ENCODE assay signal across 9 mouse cellular contexts in the genomic region with DNA sequence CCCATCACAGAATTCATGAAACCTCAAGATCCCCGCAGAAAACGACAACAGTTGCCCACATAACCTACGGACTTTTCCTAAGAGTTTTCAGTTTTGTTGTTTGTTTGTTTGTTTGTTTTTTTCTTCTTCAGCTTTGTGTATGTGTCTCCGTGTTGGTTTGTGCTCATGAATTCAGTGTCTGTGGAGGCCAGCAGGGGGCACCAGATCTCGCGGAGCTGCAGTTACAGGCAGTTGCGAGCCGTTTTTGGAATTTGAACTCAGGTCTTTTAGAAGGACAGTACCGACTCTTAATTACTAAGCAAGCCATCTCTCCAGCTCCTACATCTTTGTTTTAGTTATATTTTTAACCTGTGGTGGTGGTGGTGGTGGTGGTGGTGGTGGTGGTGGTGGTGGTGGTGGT. TPM values are rescaled to one million over a fixed set of nuclear protein-coding genes. Genes with fewer than 3 reads are reported as not detected.
A peak's percentile ranks its signal among the peaks of the same experiment; 100 is the strongest.
DNase-seq lines count a peak whose midpoint lies in the region; ATAC-seq and TF ChIP-seq lines count a peak whose summit lies in the region.
"Had no signal": no experiment of that assay in that cellular context is flagged by ENCODE, and none has a peak within 500 bp of the region (broad histone marks: within the 10 kb centered on the region; RNA-seq: fewer than 3 reads in every experiment).

No protein-coding gene starts in this region.

- no peak overlapping the region for H3K9ac ChIP-seq in intestine, postnatal 0 days (ENCODE audit: low read depth, low read length)
- no peak overlapping the region for H3K9ac ChIP-seq in intestine, embryonic 15.5 days

- peak; percentile 57 for DNase-seq in CD4-positive, CD25-positive, alpha-beta regulatory T cell, adult 2 months (ENCODE audit: low read depth, low spot score)
- DNase-seq in right cerebral cortex, postnatal 14 days: peak; percentile 52
- DNase-seq in right cerebral cortex, adult 18-20 months: no peak

- no peaks in the 10 kb centered on the region for H3K9me3 ChIP-seq in intestine, postnatal 0 days (ENCODE audit: control insufficient read depth)
- H3K9me3 ChIP-seq in intestine, embryonic 15.5 days: no peaks in the 10 kb centered on the region
- H3K9me3 ChIP-seq: embryonic facial prominence, embryonic 10.5 days had no signal

- no peak for TF ChIP-seq POLR2A in myocyte (IDR thresholded peaks at IDR 0.05; ENCODE audit: insufficient read length, low read depth)

- H3K4me1 ChIP-seq in intestine, postnatal 0 days (replicated peaks; ENCODE audit: control insufficient read depth, insufficient read depth, low read length): 0 out of 2 replicates have a peak, but pooled peaks cover 3% of the 10 kb centered on the region
- peaks cover 31% of the 10 kb centered on the region for H3K4me1 ChIP-seq in intestine, embryonic 15.5 days (replicated peaks)

- 57% methylated on average over 9 of the region's 9 CpGs for WGBS in intestine, postnatal 0 days
- WGBS in intestine, embryonic 15.5 days: 64% methylated on average over 9 of the region's 9 CpGs

- no peak overlapping the region for H3K4me3 ChIP-seq in intestine, postnatal 0 days (ENCODE audit: low read depth, low read length)
- no peak overlapping the region for H3K4me3 ChIP-seq in intestine, embryonic 15.5 days (replicated peaks)
- no peak overlapping the region for H3K4me3 ChIP-seq in myocyte
- H3K4me3 ChIP-seq: embryonic facial prominence, embryonic 10.5 days had no signal

- H3K27me3 ChIP-seq in intestine, postnatal 0 days (replicated peaks; ENCODE audit: control insufficient read depth, insufficient read depth, low read length): no peaks in the 10 kb centered on the region
- no peaks in the 10 kb centered on the region for H3K27me3 ChIP-seq in intestine, embryonic 15.5 days (replicated peaks)
- H3K27me3 ChIP-seq in myocyte (ENCODE audit: control insufficient read depth, insufficient read depth, insufficient read length): no peaks in the 10 kb centered on the region

- ATAC-seq in CD4-positive, CD25-positive, alpha-beta regulatory T cell, adult 4 months: no peak
- no peak for ATAC-seq in intestine, postnatal 0 days
- ATAC-seq in intestine, embryonic 15.5 days: no peak
- no peak for ATAC-seq in frontal cortex, adult (ENCODE audit: low TSS enrichment)

- peak; percentile 66 for TF ChIP-seq CTCF in intestine, postnatal 0 days (IDR thresholded peaks at IDR 0.05; ENCODE audit: low read depth)

- no peak overlapping the region for H3K4me2 ChIP-seq in intestine, postnatal 0 days (replicated peaks; ENCODE audit: low read depth)
- no peak overlapping the region for H3K4me2 ChIP-seq in intestine, embryonic 15.5 days (replicated peaks)
- H3K4me2 ChIP-seq in myocyte (ENCODE audit: low read depth): peak overlapping the region; percentile 7

- no peak overlapping the region for H3K27ac ChIP-seq in intestine, postnatal 0 days (ENCODE audit: low read depth, low read length)
- no peak overlapping the region for H3K27ac ChIP-seq in intestine, embryonic 15.5 days
- H3K27ac ChIP-seq: embryonic facial prominence, embryonic 10.5 days had no signal

- H3K36me3 ChIP-seq in intestine, postnatal 0 days (ENCODE audit: control insufficient read depth, insufficient read depth): no peaks in the 10 kb centered on the region
- H3K36me3 ChIP-seq in intestine, embryonic 15.5 days: no peaks in the 10 kb centered on the region
- H3K36me3 ChIP-seq in myocyte (ENCODE audit: control insufficient read depth, insufficient read depth): no peaks in the 10 kb centered on the region
- H3K36me3 ChIP-seq: embryonic facial prominence, embryonic 10.5 days had no signal

- no peak overlapping the region for H3ac ChIP-seq in myocyte (ENCODE audit: control insufficient read depth, insufficient read length)

- no peaks in the 10 kb centered on the region for H3K79me2 ChIP-seq in myocyte (ENCODE audit: control insufficient read depth, insufficient read depth)

TF ChIP-seq in myocyte, 11 proteins besides CTCF, POLR2A, EP300 and RAD21:
- no peak for TF ChIP-seq MYOG (IDR thresholded peaks at IDR 0.05; ENCODE audit: control insufficient read depth in 1 of 3, insufficient read depth in 1 of 3, insufficient read length in 2 of 3, low read depth in 2 of 3)
- TF ChIP-seq E2F4 (IDR thresholded peaks at IDR 0.05; ENCODE audit: insufficient read depth): no peak
- TF ChIP-seq TCF12 (IDR thresholded peaks at IDR 0.05; ENCODE audit: insufficient read depth, poor library complexity, severe bottlenecking): no peak
- no peak for TF ChIP-seq TCF3 (IDR thresholded peaks at IDR 0.05; ENCODE audit: insufficient read length, low read depth)
- no peak for TF ChIP-seq SRF (IDR thresholded peaks at IDR 0.05; ENCODE audit: control insufficient read depth, insufficient read length, low read depth)
- TF ChIP-seq MAX (IDR thresholded peaks at IDR 0.05; ENCODE audit: low read depth): no peak
- TF ChIP-seq CEBPB (IDR thresholded peaks at IDR 0.05; ENCODE audit: insufficient read depth, poor library complexity, severe bottlenecking): no peak
- no peak for TF ChIP-seq REST (IDR thresholded peaks at IDR 0.05; ENCODE audit: insufficient read depth, insufficient read length)
- no peak for TF ChIP-seq USF1 (IDR thresholded peaks at IDR 0.05; ENCODE audit: low read depth)
- no peak for TF ChIP-seq POLR2AphosphoS2 (IDR thresholded peaks at IDR 0.05; ENCODE audit: insufficient read length, low read depth)
- no peak for TF ChIP-seq MYOD1 (IDR thresholded peaks at IDR 0.05; ENCODE audit: control insufficient read depth in 1 of 3, insufficient read length in 2 of 3, low read depth in 2 of 3)
TF ChIP-seq in myocyte: peak in this region for 0.

RNA-seq across cellular contexts. Expression of a gene that starts 7.4 kb away (rescaled TPM):
- polyA plus RNA-seq in CD4-positive, CD25-positive, alpha-beta regulatory T cell, adult 4 months (2017; shearing (Covaris generic)): 10 to 100 TPM; 28.9 to 37.0 TPM
- polyA plus RNA-seq in intestine, postnatal 0 days (2015; fragmentation: Nextera tagmentation; extraction: Ambion mirVana): 56.7 and 59.7 TPM in 2 replicates
- polyA plus RNA-seq in intestine, embryonic 15.5 days (2015; fragmentation: Nextera tagmentation; extraction: Ambion mirVana): 89.9 and 113 TPM in 2 replicates
- polyA plus RNA-seq in myocyte (2012; fragmentation: generic; extraction: Trizol): 112 TPM

RNA-seq across cellular contexts. Expression of a gene that starts 28.8 kb away (rescaled TPM):
- polyA plus RNA-seq in CD4-positive, CD25-positive, alpha-beta regulatory T cell, adult 4 months (2017; shearing (Covaris generic)): not detected
- polyA plus RNA-seq in intestine, postnatal 0 days (2015; fragmentation: Nextera tagmentation; extraction: Ambion mirVana): 0.57 and 0.90 TPM in 2 replicates
- polyA plus RNA-seq in intestine, embryonic 15.5 days (2015; fragmentation: Nextera tagmentation; extraction: Ambion mirVana): 1.5 and 2.3 TPM in 2 replicates
- polyA plus RNA-seq in myocyte (2012; fragmentation: generic; extraction: Trizol): 3.1 TPM

RNA-seq across cellular contexts. Expression of a gene that starts 30.6 kb away (rescaled TPM):
- 10 to 100 TPM; 16.1 to 16.4 TPM for polyA plus RNA-seq in CD4-positive, CD25-positive, alpha-beta regulatory T cell, adult 4 months (2017; shearing (Covaris generic))
- 10.1 and 12.2 TPM in 2 replicates for polyA plus RNA-seq in intestine, postnatal 0 days (2015; fragmentation: Nextera tagmentation; extraction: Ambion mirVana)
- polyA plus RNA-seq in intestine, embryonic 15.5 days (2015; fragmentation: Nextera tagmentation; extraction: Ambion mirVana): 25.7 and 26.6 TPM in 2 replicates
- polyA plus RNA-seq in myocyte (2012; fragmentation: generic; extraction: Trizol): 24.5 TPM

RNA-seq across cellular contexts. Expression of a gene that starts 46.2 kb away (rescaled TPM):
- polyA plus RNA-seq in CD4-positive, CD25-positive, alpha-beta regulatory T cell, adult 4 months (2017; shearing (Covaris generic)): 10 to 100 TPM; 10.6 to 28.4 TPM
- polyA plus RNA-seq in intestine, postnatal 0 days (2015; fragmentation: Nextera tagmentation; extraction: Ambion mirVana): 100 and 113 TPM in 2 replicates
- 119 and 122 TPM in 2 replicates for polyA plus RNA-seq in intestine, embryonic 15.5 days (2015; fragmentation: Nextera tagmentation; extraction: Ambion mirVana)
- polyA plus RNA-seq in myocyte (2012; fragmentation: generic; extraction: Trizol): 82.1 TPM
